Mouse (Mus musculus) frontal cortex, adult 2 months (tissue): ENCODE data around the gene Chil1. TPM values are rescaled to one million over a fixed set of nuclear protein-coding genes. Genes with fewer than 3 reads are reported as not detected.

Experiments
- DNase-seq, 2 experiments: peaks; one replicate each; pipeline ENCODE4 v3.0.0; 2022; ENCODE audit warnings: low spot score in 1 of 2; ENCODE audit errors: extremely low spot score in 1 of 2
- polyA plus RNA-seq: library from polyadenylated mRNA; depleted of rRNA; stranded (reverse); fragments of >200 nt; gene quantifications from 2 replicates; pipeline ENCODE4 v1.2.3, GENCODE M21; 2012; rRNA removed

Chil1 gene
- polyA plus RNA-seq, 1 experiment = 23.6 TPM

DNA sequence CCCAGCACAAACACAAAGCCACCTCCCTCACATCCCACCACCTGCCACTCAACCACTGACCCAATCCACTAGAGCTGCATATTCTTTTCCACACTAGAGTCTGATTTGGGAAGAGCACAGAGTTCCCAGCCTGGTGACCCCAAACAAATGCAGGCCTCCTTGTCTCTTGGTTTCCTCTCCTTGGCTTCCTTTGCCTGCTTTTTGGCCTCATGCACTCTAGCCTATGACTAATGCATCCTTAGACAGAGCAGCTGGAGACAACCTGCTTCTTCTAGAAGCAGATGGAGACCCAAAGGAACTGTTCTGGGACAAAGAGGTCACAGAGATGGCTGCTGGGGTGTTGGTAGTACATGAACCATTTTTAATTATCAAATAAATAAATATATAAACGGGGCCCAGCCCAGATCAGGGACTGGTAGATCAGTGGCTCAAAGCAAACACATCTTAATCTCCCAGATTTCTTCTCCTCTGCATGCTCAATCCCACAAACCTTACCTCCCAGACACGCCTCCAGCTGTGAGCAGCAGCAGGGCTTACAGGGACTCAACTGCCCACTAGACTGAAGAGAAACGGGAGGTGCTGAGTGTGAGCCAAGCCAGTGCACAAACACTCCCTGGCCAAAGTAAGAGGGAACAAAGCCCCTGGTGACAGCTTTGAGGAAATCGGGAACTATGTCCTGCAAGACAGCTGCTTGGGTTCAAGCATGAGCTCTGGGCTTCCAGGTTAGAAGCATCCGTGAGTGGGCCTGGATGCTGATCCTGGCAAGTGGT is 48.0 kb downstream of the Chil1 start:
- DNase-seq = no peak

DNA sequence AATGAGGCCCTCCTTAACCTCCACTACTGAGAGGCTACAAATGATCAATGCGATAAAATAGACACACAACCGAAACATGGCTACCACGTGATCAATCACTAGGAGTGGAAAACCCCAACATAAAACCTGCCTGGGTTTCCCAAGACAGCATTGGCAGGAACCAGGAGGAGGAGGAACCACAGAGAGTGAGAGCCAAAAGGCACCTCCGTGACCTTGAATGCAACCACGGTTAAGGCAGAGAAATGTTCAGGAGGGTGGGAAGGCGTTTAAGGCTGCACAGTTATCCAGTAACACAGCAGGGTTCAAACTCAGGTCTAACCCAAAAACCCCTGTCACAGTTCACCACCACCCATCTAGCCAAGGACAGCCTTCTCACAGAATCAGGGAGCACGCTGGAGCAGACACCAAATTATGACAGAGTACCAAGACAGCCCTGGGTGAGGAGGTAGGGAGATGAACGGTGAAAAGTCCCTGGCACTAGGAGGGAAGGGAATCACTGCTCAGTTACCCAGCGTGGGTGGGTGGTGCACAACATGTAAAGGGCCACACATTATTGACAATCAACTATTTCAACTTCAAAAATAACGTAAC is 48.8 kb downstream of the Chil1 start:
- no peak for DNase-seq

DNA sequence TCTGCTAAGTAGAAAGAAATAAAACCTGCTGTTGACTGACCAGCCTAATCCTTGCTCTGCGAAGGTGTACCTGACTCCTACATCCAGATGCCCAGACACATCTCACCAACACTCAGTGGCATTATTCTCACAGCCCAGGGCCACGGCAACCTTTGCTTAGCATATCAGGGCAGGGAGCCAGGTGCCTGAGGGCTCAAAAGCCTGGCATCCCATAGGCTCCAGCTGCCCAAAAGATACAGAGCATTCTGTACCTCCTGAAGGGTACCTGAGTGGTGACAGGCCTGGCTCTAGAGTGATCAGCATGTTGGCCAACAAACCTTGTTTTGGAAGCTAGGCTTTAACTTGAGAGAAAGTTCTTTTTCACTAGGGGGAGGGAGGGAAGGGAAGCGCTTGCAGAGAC is 49.3 kb downstream of the Chil1 start:
- no peak for DNase-seq

GRCm38 (mm10) chr1:134231681-134232080 is 49.7 kb downstream of the Chil1 start:
- DNase-seq = no peak

- no peak for DNase-seq
These were observed 50.4 kb downstream of the Chil1 start for GRCm38 (mm10) chr1:134232326-134232725.

DNA sequence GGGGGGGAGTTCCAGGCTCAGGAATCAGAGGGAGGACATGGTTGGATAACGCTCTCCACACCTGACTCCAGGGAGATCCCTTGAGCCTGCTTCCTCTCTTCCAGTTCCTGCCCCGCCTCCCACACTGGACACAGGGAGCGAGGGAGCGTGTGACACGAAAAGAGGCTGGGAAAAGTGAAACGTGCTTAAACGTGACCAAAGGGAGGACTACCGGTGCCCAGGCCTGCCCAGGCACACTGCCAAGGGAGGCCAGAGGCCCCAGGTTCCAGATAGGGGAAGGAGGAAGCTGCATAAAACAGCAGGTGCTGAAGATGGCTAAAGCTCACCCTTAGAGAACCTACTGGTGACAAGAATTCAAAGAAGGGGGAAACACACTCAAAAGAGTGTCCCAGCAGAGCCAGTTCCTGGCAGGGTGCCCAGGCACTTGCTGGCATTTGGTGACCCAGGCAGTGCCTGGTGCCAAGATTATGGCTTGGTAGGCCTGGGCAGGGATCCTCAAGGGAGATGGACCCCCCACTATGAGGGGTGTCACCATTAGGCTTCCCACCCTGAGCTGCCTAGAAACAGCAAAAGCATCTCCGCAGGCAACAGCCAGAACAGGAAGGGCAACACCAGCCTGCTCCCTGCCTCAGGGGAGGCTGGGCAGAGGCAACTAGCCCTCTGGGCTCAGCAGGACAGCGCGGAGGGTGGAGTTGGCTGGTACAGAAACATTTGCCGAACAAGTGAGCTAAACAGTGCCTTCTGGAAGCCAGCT is 51.0 kb downstream of the Chil1 start:
- peak in 1 of 2 experiments; percentile 79 for DNase-seq

- no peak for DNase-seq
These were observed 51.9 kb downstream of the Chil1 start for GRCm38 (mm10) chr1:134233681-134234454.

- peak in 1 of 2 experiments; percentile 78 for DNase-seq
These were observed 52.7 kb downstream of the Chil1 start for GRCm38 (mm10) chr1:134234455-134235390.

DNA sequence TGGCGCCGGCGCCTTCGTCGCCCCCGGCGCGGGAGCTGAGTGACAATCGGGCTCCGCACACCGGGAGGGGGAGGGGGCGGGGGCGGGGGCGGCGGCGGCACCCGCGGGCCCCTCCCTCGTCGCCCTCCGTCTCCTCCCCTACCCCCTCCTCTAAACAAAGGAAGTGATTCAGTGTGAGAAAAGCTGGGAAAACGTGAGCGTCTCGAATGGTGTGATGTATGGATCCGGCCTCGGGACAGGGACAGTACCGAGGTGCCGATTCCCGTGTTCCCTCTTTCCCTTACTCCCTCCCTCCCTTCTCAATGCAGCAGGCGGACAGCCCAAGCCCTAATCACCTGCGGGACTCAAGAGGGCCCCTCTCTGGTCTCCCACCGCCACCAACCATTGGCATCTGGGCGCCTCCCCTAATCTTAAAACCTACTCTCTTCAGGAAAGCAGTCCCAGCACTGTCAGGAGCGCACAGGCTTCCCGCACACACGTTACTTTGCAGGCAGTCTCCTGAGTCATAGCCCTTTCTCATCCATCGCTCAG is 53.5 kb downstream of the Chil1 start, which contains the start of gene Adora1:
Gene Adora1, minus strand, starts transcription at position 41 of the 531 bp plus-strand sequence.
- DNase-seq = no peak

- no peak for DNase-seq
These were observed 54.2 kb downstream of the Chil1 start for GRCm38 (mm10) chr1:134236142-134236541.

DNA sequence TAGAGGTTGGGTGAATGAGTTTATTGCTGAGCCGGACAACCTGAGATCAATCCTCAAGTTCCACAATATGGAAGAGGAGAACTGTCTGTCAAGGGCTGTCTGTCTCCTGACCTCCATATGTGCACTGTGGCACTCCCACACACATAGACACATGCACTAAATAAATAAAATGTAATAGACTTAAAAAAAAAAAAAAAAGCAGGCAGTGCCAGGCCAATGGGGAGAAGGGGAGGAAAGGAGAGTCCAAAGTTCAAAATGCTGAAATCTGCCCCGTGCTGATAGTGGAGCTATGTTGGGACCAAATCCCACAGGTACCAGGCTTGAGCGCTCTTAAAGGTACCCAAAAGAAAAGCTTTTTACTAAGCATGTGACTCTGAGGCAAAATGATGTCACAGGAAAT is 55.5 kb downstream of the Chil1 start:
- no peak for DNase-seq

Other genes starting within 250 kb of the Chil1 start
- 9.1 and 16.2 TPM in 2 replicates for gene Fmod, start 144.9 kb upstream of the Chil1 start, polyA plus RNA-seq
- gene Btg2, start 103.1 kb upstream of the Chil1 start, polyA plus RNA-seq = 18.8 and 32.5 TPM in 2 replicates
- 0.22 and 0.23 TPM in 2 replicates for gene Chit1, start 70.9 kb upstream of the Chil1 start, polyA plus RNA-seq
- 0.50 and 1.0 TPM in 2 replicates for gene Mybph, start 11.3 kb downstream of the Chil1 start, polyA plus RNA-seq
- 87.1 and 88.6 TPM in 2 replicates for gene Adora1, start 53.3 kb downstream of the Chil1 start, polyA plus RNA-seq
- 0.14 and 0.15 TPM in 2 replicates for gene Myog, start 107.8 kb downstream of the Chil1 start, polyA plus RNA-seq
- gene Ppfia4, start 150.8 kb downstream of the Chil1 start, polyA plus RNA-seq = 49.4 TPM in 2 replicates
- 54.0 and 62.4 TPM in 2 replicates for gene Tmem183a, start 179.8 kb downstream of the Chil1 start, polyA plus RNA-seq
- gene 4933406M09Rik, start 203.8 kb downstream of the Chil1 start, polyA plus RNA-seq = not detected in 2 replicates
- gene Cyb5r1, start 223.4 kb downstream of the Chil1 start, polyA plus RNA-seq = 14.0 and 15.9 TPM in 2 replicates
- 60.4 and 64.3 TPM in 2 replicates for gene Adipor1, start 233.2 kb downstream of the Chil1 start, polyA plus RNA-seq